Mouse (Mus musculus) cerebellum, adult 9-10 months (tissue): Measurements from ENCODE around the gene Usp10.
A peak's percentile ranks its signal among the peaks of the same experiment; 100 is the strongest.

Experiments
- DNase-seq: peaks from one replicate; pipeline ENCODE4 v3.0.0; 2022

The Usp10 gene

DNA sequence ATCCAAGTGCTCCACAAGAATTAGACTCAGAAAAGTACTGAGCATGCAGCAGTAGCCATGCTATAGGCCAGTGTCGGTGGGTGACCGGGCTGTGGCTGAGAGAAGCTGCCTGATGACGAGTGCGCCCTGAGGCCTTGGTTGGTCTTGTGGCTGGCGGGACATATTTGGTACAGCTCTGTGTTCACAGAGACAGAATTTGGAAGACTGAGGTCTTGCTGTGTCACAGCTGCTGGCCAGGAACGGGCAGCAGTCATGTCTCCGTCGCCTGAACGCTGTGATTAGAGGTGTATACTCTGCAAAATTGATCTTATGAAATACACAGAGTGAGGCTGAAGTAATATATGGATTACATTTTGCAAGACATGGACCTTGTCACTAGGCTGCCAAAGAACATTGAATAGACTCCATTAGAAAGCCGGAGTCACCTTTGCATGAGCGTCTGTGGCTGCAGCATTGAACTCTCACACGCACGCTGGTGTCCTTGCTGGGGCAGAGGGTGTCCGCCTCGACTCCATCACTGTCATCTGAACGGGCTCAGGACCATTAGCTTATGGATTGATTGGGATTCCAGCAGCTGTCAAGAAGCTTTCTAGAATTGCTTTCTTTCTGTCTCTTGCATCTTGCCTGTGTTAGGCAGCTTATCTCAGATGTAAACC, 6.2 kb downstream of the Usp10 start:
- no peak for DNase-seq

DNA sequence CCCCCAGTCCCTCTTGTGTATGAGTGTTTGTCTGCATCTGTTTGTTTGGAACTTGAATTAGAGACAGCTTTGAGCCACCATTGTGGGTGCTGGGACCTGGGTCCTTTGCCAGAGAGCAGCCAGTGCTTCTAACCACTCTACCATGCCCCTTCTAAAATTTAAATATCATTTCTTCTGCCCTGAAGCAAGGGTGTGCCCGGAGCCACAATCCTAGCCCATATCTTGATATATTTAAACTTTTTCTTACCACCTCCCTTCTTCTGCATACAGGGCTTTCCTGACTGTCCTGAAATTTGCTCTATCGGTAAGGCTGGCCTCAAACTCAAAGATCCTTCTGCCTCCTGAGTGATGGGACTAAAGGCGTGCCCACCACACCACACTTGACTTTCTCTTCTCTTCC, 7.3 kb downstream of the Usp10 start:
- no peak for DNase-seq

DNA sequence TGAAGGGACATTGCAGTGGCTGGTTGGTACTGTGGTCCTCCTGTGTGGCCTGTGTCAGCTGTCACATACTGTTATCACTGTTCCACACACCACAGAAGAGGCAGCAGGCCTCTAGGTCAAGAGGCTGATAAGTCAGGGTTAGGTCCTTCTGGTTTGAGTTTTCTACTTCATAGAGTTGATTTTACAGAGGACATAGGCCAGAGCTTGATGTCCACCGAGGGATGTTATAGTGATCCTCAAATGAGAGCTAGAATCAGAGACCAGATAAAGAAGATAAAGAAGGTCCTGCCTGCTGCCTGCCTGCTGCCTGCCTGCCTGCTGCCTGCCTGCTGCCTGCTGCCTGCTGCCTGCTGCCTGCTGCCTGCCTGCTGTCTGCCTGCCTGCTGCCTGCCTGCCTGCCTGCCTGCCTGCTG, 8.0 kb downstream of the Usp10 start:
- no peak for DNase-seq

DNA sequence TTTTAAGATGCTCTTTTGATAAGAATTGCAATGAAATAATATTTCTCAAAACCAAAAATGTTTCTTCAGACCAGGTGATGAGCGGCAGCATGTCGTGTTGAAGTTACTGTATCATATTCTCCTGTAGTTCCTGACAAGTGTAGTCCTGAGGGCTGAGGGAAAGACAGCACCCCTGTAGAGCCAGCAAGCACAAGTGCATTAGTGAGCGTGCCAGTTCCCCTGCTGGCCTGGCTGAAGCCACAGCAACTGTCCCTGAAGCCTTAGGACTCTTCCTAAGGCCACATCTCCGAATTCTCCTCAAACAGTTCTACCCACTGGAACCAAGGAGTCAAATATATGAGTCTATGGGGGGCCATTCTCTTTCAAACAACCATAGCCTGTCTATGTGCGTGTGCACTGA, 13.1 kb downstream of the Usp10 start:
- DNase-seq: no peak

DNA sequence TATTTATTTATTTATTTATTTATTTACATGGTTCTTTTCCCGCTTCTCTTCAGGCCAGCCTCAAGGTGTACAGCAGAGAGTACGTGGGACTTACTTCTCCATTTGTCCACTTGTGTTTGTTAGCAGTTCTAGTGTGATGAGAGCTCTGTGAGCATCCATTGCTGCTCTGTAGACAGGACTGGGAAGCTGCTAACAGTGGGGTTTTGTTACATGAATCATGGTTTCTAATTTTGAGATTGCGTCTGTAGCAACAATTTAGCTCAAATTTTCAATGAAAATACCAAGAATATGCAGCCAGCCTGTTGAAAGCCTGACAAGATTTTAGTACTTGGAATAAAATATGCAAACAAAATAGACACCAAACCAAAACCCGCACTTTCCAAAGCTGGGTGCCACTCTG, 15.3 kb downstream of the Usp10 start:
- no peak for DNase-seq

DNA sequence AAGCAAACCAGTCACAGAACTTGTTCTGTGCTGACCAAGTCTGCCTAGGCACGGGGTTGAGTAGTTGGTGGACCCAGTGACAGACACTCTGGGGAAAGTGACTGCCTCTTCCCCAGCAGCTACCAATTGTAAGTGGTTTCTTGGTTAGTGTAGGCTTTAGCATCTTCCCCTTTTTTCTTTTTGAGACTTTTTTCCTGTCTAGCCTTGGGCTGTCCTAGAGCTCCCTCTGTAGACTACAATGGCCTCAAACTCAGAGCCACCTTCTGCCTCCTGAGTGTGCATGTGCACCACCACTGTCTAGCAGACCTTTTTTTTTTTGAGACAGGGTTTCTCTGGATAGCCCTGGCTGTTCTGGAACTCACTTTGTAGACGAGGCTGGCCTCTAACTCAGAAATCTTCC, 16.3 kb downstream of the Usp10 start:
- DNase-seq: no peak

DNA sequence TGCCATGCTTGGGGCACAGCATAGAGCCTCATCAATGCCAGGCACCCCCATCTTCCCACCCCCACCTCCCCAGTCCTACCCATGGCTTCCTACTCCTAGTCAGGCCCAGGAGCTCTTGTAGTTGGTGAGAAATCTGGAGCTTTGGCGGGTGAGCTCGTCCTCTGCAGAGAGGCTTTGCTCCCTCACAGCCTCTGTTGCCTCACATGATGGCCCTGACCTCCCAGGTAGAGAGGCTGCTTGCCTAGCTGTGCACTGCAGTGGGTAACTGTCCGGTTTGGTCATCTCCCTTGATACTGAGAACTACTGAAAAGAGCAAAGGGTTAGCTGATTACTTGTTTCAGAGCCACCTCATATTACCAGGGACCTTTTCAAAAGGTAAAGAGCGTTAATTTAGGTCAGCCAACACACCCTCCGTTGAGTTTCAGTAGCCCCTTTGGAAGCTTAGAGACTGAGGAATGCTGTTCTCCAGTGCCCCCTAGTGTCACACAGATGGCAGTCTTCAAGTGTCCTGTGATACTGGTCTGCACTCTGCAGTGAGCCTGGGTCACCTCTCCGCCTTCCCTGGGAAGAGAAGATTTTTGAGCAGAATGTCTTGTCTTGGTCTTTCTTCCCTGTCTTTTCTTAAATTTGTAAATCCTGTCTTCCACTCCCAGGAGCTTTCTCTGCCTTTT, 17.4 kb downstream of the Usp10 start:
- DNase-seq: peak; percentile 70

DNA sequence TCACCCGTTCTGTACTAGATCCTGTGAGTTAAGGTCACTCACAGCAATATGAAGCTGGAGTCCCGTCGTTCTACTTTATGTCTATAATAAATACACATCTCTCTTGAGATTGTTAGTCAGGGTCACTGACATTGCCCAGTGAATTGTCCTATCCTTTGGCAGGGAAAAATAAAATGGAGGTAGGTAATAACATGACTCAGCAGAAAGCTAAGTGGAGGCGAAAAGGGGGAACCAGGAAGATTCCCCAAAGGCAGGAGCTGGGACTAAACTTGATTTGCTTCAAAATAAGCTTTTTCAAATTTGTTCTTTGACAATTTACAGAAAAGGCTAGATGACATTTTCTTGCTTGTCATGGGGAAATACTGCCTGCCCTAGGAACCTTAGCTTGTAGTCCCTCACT, 21.2 kb downstream of the Usp10 start:
- DNase-seq: no peak

DNA sequence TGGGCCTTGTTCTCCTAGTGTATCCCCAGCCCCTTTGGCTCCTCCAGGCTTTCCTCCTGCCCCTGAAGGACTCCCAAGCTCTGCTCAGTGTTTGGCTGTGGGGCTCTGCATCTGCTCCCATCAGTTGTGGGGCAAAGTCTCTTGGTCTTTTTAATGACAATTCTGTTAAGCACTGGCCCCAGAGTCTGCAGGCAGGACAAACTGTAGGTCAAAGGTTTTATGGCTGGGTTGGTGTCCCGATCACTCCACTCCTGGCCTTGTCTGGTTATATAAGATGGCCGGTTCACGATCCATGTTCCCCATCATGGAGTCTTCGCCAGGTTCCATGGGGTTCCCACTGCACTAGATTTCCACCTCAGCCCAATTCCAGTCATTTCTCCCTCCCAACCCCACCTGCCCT, 23.5 kb downstream of the Usp10 start:
- no peak for DNase-seq

DNA sequence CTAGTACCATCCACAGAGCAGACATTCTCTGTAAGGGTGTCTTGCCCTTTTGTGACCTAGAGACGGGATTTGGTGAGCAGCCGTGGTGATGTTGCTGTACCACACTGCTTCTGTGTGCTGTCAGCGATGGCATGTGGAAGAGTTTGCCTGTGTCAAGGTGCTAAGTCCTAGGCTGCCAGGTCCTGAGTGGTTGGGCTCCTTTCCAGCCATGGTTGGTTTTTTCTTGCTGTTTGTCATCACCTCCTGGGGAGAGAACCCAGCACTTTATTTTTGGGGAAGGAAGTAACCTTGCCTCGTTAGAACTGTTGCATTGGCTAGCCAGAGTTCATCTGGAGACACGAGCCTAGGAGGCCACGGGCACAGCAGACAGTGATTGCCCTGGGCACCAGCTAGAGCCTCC, 25.4 kb downstream of the Usp10 start:
- no peak for DNase-seq

DNA sequence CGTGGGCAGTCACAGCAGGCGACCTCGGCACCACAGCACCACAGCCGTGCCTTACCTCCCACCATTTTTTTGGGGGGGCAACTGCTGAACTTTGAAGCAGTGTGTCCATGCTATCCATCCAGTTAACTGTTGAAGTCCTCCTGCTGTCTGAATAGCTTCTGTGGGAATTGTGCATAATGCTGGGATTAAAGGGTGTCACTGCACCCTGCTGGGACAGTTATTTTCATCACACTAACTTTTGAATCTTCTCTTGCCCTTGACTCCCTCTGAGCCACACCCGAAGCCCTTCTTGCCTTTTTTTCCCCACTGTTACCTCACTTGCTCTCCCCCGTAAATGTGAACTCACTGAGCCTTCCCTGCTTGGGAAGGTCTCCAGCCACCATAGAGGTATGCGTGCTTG, 28.3 kb downstream of the Usp10 start:
- no peak for DNase-seq

DNA sequence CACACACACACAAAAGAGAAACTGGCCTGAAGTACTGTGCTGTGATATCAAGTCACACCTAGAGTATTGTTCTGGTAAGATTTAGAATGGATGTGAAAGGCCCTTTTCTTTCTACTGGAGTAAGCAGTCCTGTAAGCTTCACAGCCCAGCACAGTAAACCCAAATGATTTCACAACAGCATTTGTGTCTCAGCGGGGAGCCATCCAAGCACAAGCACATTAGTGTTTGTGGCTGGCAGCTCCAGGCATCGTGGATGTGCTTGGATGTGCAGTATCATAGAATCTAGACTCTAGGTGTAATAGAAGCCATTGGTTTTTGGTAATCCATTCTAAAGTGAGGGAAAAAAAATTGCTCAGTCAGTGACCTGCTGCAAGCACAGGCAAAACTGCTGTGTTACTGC, 29.2 kb downstream of the Usp10 start:
- DNase-seq: no peak

DNA sequence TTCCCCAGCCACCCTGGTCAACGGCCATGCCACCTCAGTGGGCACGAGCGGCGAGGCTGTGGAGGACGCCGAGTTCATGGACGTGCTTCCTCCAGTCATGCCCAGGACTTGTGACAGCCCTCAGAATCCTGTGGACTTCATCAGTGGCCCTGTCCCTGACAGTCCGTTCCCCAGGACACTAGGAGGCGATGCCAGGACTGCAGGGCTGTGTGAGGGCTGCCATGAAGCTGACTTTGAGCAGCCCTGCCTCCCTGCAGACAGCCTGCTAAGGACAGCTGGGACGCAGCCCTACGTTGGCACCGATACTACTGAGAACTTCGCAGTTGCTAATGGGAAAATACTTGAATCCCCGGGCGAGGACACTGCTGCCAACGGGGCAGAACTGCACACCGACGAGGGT, 31.3 kb downstream of the Usp10 start:
- DNase-seq: peak; percentile 78

DNA sequence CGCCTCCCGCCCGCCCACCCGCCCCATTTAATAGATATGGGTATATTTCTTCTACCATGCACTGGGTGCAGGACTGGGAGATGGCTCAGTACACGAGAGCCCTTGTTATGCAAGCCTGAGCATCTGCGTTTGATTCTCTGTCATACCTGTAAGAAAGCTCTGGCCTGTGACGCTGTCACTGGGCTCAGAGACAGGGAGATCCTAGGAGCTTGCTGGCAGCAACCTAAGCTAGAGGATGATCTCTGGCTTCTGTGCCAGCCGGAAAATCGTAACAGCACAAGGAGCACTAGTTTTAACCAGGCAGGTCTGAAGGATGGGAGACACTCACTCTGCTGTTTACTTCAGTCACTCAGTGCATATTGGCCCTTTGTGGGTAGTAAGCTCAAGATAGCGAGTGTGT, 33.5 kb downstream of the Usp10 start:
- DNase-seq: peak; percentile 57

DNA sequence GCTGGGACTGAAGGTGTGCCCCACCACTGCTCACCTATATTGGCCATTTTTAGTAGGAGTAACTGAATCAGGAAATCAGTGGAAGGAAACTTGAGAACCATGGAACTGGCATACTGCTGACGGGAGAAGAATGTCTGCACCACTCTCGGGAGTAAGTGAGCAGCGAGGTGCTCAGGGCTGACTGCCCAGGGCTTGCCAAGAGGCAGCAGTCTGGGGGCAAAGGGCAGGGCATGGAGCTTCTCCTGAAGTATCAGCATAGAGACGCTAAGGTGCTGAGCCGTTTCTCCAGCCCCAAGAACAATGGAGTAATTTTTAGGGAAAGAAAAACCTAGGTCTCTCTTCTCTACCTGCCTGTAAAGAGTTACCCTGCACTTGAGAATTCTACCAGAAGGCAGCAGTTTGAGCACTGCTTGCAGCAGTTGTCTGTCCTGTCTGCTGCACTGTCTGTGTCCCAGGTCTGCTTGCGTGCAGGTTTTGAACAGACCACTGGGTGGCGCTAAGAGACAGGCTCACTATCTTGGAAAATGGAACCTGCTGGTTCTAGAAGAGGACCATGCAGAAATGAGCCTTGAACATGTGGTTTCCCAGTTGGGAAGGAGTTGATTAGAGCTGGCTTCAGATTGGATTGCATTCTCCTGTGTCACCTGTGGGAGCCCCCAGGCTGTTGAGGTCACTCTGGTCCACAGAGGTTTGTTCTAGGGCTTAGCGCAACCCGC, 34.1 kb downstream of the Usp10 start:
- DNase-seq: peak; percentile 86

DNA sequence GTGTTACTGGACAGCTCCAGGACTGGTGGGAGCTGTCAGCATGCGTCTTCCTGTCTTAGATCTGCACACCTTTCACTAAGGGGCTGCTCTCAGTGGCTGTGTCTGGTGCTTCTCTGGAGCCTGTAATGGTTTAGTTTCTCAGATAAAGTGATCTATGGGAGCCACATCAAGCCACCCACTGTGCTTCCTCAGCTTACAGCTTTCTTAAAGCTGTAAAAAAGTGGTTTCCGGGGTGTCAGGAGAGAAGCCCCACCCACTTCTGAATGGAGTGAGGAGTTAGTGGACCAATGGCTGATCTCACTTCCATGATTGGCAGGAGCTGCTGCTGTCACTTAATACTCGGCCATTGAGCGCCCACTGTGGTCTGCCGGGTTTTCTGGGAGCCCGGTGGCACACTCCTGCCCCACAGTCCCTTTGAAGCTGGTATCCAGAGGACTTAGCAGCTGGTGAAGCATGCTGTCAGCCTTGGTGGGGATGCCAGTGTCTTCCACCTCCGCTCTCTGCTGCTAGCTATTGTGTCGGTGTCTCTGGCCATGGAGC, 36.2 kb downstream of the Usp10 start:
- DNase-seq: peak; percentile 15

DNA sequence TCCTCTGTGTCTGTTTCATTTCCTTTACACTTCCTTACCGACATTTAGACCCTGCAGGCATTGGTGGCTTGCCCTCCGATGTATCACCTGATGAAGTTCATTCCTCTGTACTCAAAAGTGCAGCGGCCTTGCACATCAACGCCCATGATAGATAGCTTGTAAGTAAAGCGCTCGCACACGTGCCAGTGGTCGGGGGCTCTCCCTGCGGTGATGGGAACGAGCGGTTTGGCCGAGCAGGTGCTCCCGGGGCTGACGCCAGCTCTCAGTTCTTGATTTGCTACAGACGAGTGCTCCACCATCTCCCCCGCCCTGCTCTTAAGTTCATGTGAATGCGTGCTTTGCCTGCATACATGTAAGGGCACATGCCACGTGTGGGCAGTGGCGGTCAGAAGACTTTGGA, 37.5 kb downstream of the Usp10 start:
- no peak for DNase-seq

DNA sequence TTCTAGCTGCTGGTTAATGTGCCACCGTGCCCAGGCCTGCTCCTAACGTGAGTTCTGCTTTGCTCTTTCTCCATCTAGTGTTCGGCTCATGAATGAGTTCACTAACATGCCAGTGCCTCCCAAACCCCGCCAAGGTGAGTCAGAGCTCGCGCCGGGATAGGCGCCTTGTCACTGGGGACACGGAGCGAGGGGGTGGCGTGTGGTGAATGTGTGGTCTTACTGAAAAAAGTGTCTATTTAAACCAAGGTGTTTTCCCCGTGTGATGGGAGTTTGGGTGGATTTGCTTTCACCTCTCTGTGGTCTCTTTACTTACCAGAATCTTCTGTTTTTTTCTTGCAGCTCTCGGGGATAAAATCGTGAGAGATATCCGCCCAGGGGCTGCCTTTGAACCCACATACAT, 38.2 kb downstream of the Usp10 start:
- no peak for DNase-seq

DNA sequence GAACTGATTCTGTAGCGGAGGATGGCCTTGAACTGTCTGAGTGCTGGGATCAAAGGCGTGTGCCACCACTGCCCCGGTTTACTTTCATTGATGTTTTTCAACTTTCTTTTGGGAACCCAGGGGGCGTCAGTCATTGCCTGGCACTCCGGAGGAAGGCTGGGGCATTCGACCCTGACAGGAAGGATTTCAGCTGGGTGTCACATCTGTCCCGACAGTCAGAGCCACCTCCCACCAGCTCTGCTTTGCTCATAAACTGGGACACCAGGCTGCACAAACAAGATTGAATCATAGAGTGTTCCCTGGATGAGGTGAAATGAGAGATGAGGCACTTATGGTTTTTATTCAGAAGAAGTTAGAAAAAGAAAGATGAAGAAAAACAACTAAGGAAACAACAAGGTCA, 42.1 kb downstream of the Usp10 start:
- no peak for DNase-seq

DNA sequence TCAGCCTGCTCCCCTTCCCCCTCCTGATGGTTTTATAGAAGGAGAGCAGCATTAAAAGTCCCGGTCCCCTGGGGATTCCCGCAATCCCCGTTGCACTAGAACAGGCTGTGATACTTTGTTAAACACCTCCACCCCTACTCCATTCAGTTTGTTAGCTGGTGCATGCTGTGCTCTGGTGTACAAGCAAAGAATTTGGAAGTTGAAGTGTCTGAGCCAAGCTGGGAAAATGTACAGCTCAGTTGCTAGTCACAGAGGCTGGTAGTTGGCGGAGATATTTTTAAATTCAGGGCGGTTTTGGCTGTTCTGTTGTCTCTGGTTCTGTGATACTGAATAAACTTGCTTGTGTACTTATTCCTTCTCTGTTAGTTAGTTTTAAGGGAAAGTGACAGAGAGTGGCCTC, 42.6 kb downstream of the Usp10 start:
- DNase-seq: no peak

DNA sequence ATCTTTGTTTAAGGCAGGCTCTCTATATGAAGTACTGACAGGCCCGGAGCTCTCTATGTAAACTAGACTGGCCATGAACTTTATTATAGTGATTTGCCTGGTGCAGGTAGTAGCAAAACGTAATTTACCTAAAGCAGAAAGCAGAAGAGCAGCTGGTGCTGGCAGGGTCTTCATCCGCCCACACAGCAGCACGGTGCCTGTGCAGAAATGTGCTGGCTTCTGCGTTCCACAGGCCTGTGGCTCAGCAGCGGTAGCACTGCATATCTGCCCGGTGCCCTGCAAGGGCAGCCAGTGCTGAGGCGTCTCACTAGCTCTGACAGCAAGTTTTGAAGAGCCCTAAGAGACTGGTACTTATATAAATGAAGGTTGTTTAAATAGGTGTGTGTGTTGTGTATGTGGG, 45.2 kb downstream of the Usp10 start:
- DNase-seq: no peak

DNA sequence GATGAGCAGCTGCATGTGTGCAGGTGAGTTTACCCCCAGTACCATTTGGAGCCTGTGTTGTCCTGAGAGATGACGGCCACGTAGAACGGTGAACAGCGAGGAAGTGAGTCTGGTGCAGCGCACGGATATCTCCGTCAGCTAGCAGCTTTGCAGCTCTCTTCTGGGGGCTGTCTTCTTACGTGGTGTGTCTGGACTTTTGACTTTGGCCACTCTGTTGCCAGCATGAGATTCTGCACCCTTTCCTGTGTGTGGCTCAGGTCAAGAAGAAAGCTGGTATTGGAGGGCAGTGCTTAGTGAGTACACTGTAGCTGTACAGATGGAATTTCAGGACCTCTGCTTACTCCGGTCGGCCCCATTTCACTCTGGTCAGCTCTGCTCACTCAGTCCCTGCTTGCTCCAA, 47.9 kb downstream of the Usp10 start:
- no peak for DNase-seq

DNA sequence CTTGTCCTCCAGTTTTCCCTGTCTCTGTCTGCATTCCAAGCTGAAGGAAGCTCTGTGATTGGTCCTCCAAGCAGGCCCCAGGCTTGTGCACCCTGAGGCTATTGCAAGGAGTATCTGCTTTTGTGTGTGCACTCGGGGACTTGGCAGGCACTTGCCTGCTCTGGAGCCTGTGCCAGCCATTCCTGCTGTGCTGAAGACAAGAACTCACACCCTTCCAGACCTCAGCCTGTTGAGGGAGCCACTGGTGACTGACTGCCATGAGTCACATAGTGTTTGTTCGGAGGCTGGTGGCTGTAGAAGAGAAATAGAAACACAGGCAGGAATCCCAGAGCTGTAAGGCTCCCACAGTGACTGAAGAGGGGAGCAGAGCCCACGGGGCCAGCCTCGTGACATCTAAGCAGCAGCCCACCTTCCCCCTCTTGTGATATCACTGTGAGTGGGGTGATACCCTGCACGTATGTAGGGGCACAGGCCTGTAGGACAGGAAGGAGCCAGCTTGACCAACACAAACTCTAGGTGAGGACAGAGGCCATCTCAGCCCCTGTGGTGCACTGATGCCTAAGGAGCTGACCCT, 50.5 kb downstream of the Usp10 start:
- peak; percentile 83 for DNase-seq

DNA sequence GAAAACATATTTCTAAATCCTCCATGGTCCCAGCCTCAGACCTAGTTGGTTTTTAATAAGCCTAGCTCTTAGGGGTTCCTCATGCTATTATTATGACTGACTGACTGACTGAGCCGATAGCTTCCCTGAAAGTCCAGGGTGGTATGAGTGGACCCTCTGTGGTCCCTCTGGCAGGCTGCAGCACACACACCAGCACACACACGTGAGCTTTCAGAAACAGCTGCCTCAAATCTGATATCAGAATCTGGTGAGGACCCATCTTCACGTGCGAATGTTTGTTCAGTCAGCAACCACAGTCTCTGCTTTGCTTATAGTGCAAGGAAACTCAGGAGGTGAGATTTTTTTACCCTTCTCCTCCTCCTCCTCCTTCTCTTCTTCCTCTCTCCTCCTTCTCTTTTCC, 54.7 kb downstream of the Usp10 start:
- no peak for DNase-seq
